Mouse (Mus musculus): ENCODE measurements around the gene Zfp972. TPM values are rescaled to one million over a fixed set of nuclear protein-coding genes. Genes with fewer than 3 reads are reported as not detected.

Zfp972 gene
- polyA plus RNA-seq, 1 experiment from 2014 or later = not detected

Other genes starting within 250 kb of the Zfp972 start
- gene Gm14322, start 166.3 kb downstream of the Zfp972 start, polyA plus RNA-seq (2014; fragmentation: Nextera tagmentation; extraction: Ambion mirVana) = 10.3 and 12.1 TPM in 2 replicates
- 29.6 and 36.9 TPM in 2 replicates for gene Gm14325, start 85.3 kb downstream of the Zfp972 start, polyA plus RNA-seq (2014; fragmentation: Nextera tagmentation; extraction: Ambion mirVana)
- 4.5 and 6.3 TPM in 2 replicates for gene Gm14327, start 28.5 kb downstream of the Zfp972 start, polyA plus RNA-seq (2014; fragmentation: Nextera tagmentation; extraction: Ambion mirVana)
- 21.2 and 22.9 TPM in 2 replicates for gene Gm14326, start 31.7 kb upstream of the Zfp972 start, polyA plus RNA-seq (2014; fragmentation: Nextera tagmentation; extraction: Ambion mirVana)
- 16.6 and 18.0 TPM in 2 replicates for gene Zfp971, start 97.7 kb upstream of the Zfp972 start, polyA plus RNA-seq (2014; fragmentation: Nextera tagmentation; extraction: Ambion mirVana)
- 18.5 and 19.5 TPM in 2 replicates for gene Zfp931, start 152.9 kb upstream of the Zfp972 start, polyA plus RNA-seq (2014; fragmentation: Nextera tagmentation; extraction: Ambion mirVana)
- gene Phactr3, start 193.4 kb upstream of the Zfp972 start, polyA plus RNA-seq (2014; fragmentation: Nextera tagmentation; extraction: Ambion mirVana) = 0.33 and 0.39 TPM in 2 replicates

Data from lung, embryonic 14.5 days (tissue).